Mouse (Mus musculus) cortical plate, adult 2 months (tissue): ENCODE results near the gene Pitpnc1.

Experiments
- CTCF ChIP-seq: fragments of 200-500 bp; IDR thresholded peaks from 2 replicates; pipeline ENCODE4 v1.5.1; 2011; ENCODE audit warnings: mild to moderate bottlenecking, control low read depth, low read length; ENCODE audit not compliant: insufficient read depth; ENCODE audit errors: extremely low read depth
- POLR2A ChIP-seq: fragments of 200-500 bp; IDR thresholded peaks from 2 replicates; pipeline ENCODE4 v1.6.1; 2011; ENCODE audit warnings: mild to moderate bottlenecking, low read length, control low read depth; ENCODE audit not compliant: insufficient read depth; ENCODE audit errors: extremely low read depth

- TF ChIP-seq CTCF (no peak), POLR2A (no peak)
Observed at GRCm38 (mm10) chr11:107394245-107394644, 76.3 kb downstream of the Pitpnc1 start.
